Mouse (Mus musculus) frontal cortex, postnatal 14 days (tissue): Measurements from ENCODE around the gene 2310050C09Rik.

ENCODE experiments used
- DNase-seq, 2 experiments: peaks; one replicate each; pipeline ENCODE4 v3.0.0; 2022; ENCODE audit warnings: low spot score in 2 of 2

The 2310050C09Rik gene

DNA sequence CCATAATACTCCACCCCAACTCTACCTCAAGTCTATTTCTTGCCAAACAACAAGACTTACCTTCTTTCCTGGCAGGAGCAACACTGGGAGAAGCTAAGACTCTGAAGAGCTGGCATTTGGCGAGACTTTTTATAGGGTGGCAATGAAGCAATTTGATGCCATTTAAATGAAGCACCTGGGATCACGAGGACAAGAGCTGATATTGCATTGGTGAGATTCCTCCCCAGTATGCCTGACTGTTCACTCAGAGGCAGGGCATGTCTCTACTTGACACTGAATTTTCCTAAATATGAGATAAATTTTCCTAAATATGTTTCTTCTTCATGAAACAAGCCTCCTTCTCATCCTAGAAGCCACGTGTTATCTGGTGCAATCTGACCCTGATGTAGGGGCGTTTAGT is at the start of gene 2310050C09Rik:
TSS of gene 2310050C09Rik (minus strand) at position 101 of the 400 bp plus-strand sequence.
- no peak for DNase-seq

DNA sequence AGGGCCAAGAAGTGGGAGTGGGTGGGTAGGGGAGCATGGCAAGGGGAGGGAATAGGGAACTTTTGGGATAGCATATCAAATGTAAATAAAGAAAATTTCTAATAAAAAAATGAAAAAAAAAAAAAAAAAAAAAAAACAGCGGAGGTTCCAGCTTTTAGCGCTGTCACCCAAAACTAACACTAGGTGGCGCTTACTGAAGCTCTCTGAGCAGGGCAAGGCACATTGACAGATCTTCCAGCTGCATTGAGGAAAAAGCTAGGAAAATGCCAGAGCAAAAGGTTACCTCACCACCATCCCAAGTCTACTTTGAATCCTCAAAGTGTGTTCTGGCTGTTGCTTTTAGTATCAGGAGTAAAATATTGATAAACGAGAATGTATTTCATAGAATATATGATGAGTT is 37.6 kb upstream of the 2310050C09Rik start:
- DNase-seq, result no peak

- DNase-seq, result no peak
Measured at GRCm38 (mm10) chr3:92905182-92905581, 35.2 kb upstream of the 2310050C09Rik start.

GRCm38 (mm10) chr3:92903640-92904039 is 33.6 kb upstream of the 2310050C09Rik start:
- no peak for DNase-seq

DNA sequence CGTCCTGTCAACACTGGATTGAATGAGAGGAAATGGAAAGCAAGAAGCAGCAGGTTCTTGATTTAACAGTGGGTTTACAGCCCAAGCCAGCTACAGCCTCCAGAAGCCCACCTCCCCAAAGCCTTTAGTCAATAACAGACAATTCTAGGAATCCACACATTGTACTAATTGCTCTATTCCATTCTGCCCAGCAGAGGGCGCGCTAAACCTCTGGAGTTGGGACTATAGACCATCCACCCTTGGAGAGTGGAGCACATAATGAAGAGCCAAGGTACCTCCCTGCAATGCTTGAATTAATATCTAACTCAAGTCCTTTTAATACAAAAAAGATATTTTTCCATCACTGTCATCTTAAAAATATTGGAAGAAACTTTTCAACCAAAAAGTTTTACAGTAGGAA is 33.0 kb upstream of the 2310050C09Rik start:
- DNase-seq, result peak in 1 of 2 experiments; percentile 26

GRCm38 (mm10) chr3:92894489-92894888 is 24.5 kb upstream of the 2310050C09Rik start:
- no peak for DNase-seq

DNA sequence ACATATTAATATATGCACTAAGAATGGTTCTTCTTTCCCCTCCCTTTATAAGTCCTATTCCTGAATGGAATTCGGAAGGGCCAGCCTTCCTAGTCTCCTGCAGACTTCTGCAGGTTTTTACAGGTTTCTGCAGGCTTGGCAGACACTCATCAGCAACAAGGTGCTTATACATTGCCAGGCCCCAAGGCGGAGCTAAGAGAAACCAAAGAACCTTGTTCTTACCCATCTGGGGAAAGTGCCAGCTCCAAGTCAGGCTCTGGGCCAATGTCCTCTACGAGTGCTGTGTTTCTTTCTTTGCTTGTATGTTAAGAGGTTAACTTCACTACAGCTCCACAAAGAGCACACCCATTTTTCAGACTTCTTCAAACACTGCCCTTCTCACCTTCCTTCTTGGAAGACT is 24.0 kb upstream of the 2310050C09Rik start:
- no peak for DNase-seq

DNA sequence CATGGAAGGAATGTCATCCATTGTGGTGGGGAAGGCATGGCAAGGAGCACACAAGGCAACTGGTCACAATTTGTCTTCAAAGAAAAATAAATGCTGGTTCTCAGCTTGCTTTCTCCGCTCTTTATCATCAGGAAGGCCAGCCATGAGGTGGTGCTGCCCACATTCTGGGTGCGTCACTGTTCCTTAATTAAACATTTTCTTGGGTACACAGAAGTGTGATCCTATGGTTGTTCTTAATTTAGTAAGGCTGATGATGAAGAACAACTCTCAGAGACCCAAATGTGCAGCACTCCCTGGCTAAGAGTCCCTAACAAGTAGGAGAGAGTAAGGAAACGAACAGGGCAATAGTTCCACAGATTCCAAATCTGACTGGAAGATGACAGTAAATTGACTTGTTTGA is 4.2 kb upstream of the 2310050C09Rik start:
- DNase-seq, result no peak

DNA sequence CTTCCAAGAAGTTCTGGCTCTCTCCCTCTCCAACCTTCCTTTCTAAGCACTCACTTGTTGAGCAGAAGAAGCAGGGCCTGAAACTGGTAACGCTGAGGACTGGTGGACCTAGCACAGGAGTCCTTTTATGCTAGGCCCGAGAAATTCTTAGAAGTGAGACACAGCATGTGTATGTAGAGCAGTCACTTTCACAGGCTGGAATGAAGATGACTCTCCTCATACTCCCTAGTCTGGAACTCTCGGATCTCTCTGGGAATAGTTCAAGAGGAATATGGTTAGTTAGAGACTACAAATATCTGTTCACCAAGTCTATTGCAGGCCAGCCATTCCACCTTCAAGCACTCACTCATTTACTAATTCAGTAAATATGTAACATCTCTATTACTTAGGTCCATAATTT is 18.8 kb downstream of the 2310050C09Rik start, which contains the start of gene Lce1l:
TSS of gene Lce1l (minus strand) at position 101 of the 400 bp plus-strand sequence.
- DNase-seq, result no peak

GRCm38 (mm10) chr3:92827108-92827507 is 42.9 kb downstream of the 2310050C09Rik start, which contains the start of gene Kprp:
Gene Kprp (minus strand): TSS chr3:92827247.
- no peak for DNase-seq

- DNase-seq, result no peak
Measured at GRCm38 (mm10) chr3:92825808-92826207, 44.2 kb downstream of the 2310050C09Rik start.
